Mouse (Mus musculus): ENCODE measurements around the gene Pdzd9. TPM values are rescaled to one million over a fixed set of nuclear protein-coding genes. Genes with fewer than 3 reads are reported as not detected.

Pdzd9 gene
- polyA plus RNA-seq, 1 experiment from 2014 or later = 0.60 TPM

DNA sequence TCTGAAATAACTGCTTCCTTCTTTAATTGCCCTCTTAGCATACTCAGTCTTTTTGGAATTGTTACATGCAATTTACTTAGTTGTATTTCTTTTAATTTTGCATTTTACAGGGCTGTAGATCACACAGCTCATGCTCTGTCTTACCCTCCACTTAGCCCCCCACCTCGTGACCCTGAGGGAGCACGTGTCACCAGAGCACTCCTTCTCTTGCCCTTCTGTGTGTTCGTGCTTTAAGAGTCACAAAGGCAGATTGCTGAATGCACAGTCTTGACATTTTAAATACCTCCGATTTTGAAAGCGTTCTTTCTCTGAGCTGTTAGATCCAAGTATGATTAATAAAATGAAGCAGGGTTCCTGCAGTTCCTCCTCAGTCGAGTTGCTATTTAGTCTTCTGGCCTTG lies 25.1 kb upstream of the Pdzd9 start:
- Histone ChIP-seq H3K27me3 (ENCODE audit: control insufficient read depth, insufficient read depth, low read length) (no peaks in the 10 kb centered on the region), H3K9me3 (ENCODE audit: control insufficient read depth, low read length) (no peaks in the 10 kb centered on the region), H3K4me2 (ENCODE audit: low read depth, low read length, severe bottlenecking) (no peak overlapping the region), H3K9ac (ENCODE audit: low read length) (no peak overlapping the region), H3K4me1 (replicated peaks; ENCODE audit: control insufficient read depth, insufficient read depth, low read length) (no peaks in the 10 kb centered on the region), H3K27ac (ENCODE audit: low read depth, low read length) (no peak overlapping the region), H3K4me3 (ENCODE audit: low read depth, low read length) (no peak overlapping the region), H3K36me3 (ENCODE audit: control insufficient read depth, insufficient read depth, low read length) (no peaks in the 10 kb centered on the region)
- ATAC-seq (replicated peaks; ENCODE audit: low FRiP score) (no peak), DNase-seq (ENCODE audit: low spot score) (no peak)
- WGBS = 36% methylated on average over 6 of the region's 6 CpGs

DNA sequence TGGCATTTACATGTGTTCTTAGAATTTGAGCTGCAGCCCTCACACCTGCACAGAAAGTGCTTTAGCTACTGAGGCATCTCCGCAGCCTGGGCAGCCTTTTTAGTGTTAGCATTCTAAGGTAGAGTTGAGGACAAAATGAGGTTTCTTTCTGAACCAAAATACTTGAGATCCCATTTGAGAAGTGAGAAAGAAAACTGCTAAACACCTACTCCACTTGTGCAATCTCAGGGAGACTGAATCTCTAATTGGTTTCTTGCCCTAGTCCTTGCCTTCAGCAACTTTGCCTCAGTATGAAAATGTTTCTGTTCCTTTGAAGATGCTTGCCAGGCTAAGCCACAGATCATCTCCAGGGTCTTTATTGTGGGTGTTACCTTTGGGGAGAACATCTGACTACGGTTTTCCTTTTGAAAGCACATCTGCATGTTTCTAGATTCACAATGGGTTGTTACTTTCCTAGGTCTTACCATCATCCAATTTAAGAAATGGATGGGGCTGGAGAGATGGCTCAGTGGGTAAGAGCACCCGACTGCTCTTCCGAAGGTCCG lies 23.8 kb upstream of the Pdzd9 start:
- Histone ChIP-seq H3K27ac (ENCODE audit: low read depth, low read length) (no peak overlapping the region), H3K27me3 (ENCODE audit: control insufficient read depth, insufficient read depth, low read length) (no peaks in the 10 kb centered on the region), H3K4me3 (ENCODE audit: low read depth, low read length) (no peak overlapping the region), H3K4me1 (replicated peaks; ENCODE audit: control insufficient read depth, insufficient read depth, low read length) (no peaks in the 10 kb centered on the region), H3K9me3 (ENCODE audit: control insufficient read depth, low read length) (no peaks in the 10 kb centered on the region), H3K36me3 (ENCODE audit: control insufficient read depth, insufficient read depth, low read length) (no peaks in the 10 kb centered on the region), H3K9ac (ENCODE audit: low read length) (no peak overlapping the region), H3K4me2 (ENCODE audit: low read depth, low read length, severe bottlenecking) (no peak overlapping the region)
- DNase-seq (ENCODE audit: low spot score) = no peak
- ATAC-seq (replicated peaks; ENCODE audit: low FRiP score) = no peak
- WGBS = 94% methylated on average over 5 of the region's 5 CpGs

DNA sequence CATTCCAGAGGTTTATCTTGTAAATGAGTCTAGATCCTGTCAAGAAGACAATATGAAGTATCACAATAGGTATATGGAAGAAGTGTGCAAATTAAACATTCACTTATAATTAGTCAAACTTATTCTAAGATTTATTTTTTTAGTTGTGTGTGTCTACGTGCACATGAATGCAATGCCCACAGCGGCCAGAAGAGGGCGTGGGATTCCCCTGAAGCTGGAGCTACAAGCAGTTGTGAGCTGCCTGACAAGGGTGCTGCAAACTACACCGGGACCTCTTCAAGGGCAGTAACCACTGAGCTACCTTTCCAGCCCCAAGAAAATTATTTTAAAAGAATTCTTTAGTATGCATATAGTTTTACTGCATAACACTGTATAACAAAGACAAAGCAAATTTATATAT lies 20.5 kb upstream of the Pdzd9 start:
- no peak overlapping the region for H3K9ac ChIP-seq (ENCODE audit: low read length)
- H3K4me2 ChIP-seq (ENCODE audit: low read depth, low read length, severe bottlenecking) = no peak overlapping the region
- H3K4me1 ChIP-seq (replicated peaks; ENCODE audit: control insufficient read depth, insufficient read depth, low read length) = no peaks in the 10 kb centered on the region
- peak; percentile 54 for DNase-seq (ENCODE audit: low spot score)
- 76% methylated on average over 4 of the region's 4 CpGs for WGBS
- H3K4me3 ChIP-seq (ENCODE audit: low read depth, low read length) = no peak overlapping the region
- no peak overlapping the region for H3K27ac ChIP-seq (ENCODE audit: low read depth, low read length)
- no peaks in the 10 kb centered on the region for H3K9me3 ChIP-seq (ENCODE audit: control insufficient read depth, low read length)
- ATAC-seq (replicated peaks; ENCODE audit: low FRiP score) = no peak
- no peaks in the 10 kb centered on the region for H3K36me3 ChIP-seq (ENCODE audit: control insufficient read depth, insufficient read depth, low read length)
- no peaks in the 10 kb centered on the region for H3K27me3 ChIP-seq (ENCODE audit: control insufficient read depth, insufficient read depth, low read length)

DNA sequence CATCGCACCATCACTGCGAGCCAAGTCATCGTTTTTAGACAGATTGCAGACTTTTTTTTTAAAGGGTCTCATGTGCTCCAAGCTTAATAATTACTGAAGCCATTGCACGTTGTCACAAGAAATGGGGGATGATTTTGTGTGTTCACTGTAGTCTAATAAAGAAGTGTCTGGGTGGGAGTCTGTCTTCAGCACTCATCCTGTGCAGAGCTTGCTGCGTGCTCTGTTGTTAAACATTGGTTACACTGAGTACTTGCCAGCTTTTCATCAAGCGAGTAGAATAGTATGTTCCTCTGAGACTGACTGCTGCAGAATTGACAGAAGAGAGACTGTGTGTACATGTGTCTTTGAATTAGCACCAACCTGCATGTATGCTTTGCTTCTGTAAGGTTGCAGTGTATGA lies 15.1 kb upstream of the Pdzd9 start:
- ATAC-seq (replicated peaks; ENCODE audit: low FRiP score) = no peak
- Histone ChIP-seq H3K4me2 (ENCODE audit: low read depth, low read length, severe bottlenecking) (no peak overlapping the region), H3K36me3 (ENCODE audit: control insufficient read depth, insufficient read depth, low read length) (no peaks in the 10 kb centered on the region), H3K4me3 (ENCODE audit: low read depth, low read length) (no peak overlapping the region), H3K9ac (ENCODE audit: low read length) (no peak overlapping the region), H3K27me3 (ENCODE audit: control insufficient read depth, insufficient read depth, low read length) (no peaks in the 10 kb centered on the region), H3K9me3 (ENCODE audit: control insufficient read depth, low read length) (no peaks in the 10 kb centered on the region), H3K27ac (ENCODE audit: low read depth, low read length) (no peak overlapping the region), H3K4me1 (replicated peaks; ENCODE audit: control insufficient read depth, insufficient read depth, low read length) (no peaks in the 10 kb centered on the region)
- no peak for DNase-seq (ENCODE audit: low spot score)
- WGBS = 94% methylated on average over 6 of the region's 6 CpGs

DNA sequence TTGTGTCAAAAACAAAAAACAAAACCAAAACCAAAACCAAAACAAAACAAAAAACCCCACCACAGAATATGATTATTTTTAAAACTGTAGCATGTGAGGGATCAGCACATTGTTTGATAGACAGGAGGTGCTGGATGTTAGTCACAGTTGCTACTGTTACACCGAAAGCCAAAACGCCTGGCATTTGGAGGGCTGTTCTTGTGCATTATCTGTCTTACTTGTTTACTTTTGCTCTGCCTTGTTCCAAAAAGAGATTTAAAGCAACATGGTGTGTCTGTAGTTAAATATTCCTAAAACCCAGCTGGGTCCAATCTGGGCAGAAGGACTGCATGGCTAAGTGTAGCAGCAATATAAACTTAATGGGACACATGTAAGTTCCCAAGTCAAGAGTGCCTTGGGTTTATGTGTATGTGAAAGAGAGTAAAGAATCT lies 14.6 kb upstream of the Pdzd9 start:
- Histone ChIP-seq H3K27me3 (ENCODE audit: control insufficient read depth, insufficient read depth, low read length) (no peaks in the 10 kb centered on the region), H3K36me3 (ENCODE audit: control insufficient read depth, insufficient read depth, low read length) (no peaks in the 10 kb centered on the region), H3K9ac (ENCODE audit: low read length) (no peak overlapping the region), H3K4me2 (ENCODE audit: low read depth, low read length, severe bottlenecking) (no peak overlapping the region), H3K27ac (ENCODE audit: low read depth, low read length) (no peak overlapping the region), H3K4me3 (ENCODE audit: low read depth, low read length) (no peak overlapping the region), H3K9me3 (ENCODE audit: control insufficient read depth, low read length) (no peaks in the 10 kb centered on the region), H3K4me1 (replicated peaks; ENCODE audit: control insufficient read depth, insufficient read depth, low read length) (no peaks in the 10 kb centered on the region)
- DNase-seq (ENCODE audit: low spot score) (no peak), ATAC-seq (replicated peaks; ENCODE audit: low FRiP score) (no peak)
- WGBS = 92% methylated on average over 2 of the region's 2 CpGs

DNA sequence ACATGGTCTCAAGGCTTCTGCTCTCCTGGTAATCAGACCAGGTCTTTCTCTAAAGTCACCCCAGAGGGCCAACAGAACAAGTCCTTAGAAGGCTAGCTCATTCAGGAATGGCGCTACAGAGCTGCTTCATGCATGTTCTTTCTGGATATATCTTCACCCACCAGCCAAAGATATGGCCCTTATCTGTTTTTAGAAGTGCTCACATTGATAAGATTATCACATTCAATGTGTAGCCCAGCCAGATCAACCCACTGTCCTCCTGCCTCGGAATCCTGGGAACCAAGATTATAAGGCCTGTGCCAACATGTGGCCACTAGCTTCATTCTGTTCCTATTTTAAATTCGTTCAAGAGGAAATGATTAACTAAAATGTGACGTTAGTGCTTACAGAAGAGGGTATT lies 11.9 kb upstream of the Pdzd9 start:
- H3K36me3 ChIP-seq (ENCODE audit: control insufficient read depth, insufficient read depth, low read length) = no peaks in the 10 kb centered on the region
- 0 out of 2 replicates have a peak, but pooled peaks cover 2% of the 10 kb centered on the region for H3K4me1 ChIP-seq (replicated peaks; ENCODE audit: control insufficient read depth, insufficient read depth, low read length)
- H3K9me3 ChIP-seq (ENCODE audit: control insufficient read depth, low read length) = no peaks in the 10 kb centered on the region
- no peak overlapping the region for H3K4me3 ChIP-seq (ENCODE audit: low read depth, low read length)
- H3K9ac ChIP-seq (ENCODE audit: low read length) = no peak overlapping the region
- 78% methylated on average over 4 of the region's 4 CpGs for WGBS
- no peak overlapping the region for H3K4me2 ChIP-seq (ENCODE audit: low read depth, low read length, severe bottlenecking)
- ATAC-seq (replicated peaks; ENCODE audit: low FRiP score) (no peak), DNase-seq (ENCODE audit: low spot score) (no peak)
- H3K27ac ChIP-seq (ENCODE audit: low read depth, low read length) = no peak overlapping the region
- H3K27me3 ChIP-seq (ENCODE audit: control insufficient read depth, insufficient read depth, low read length) = no peaks in the 10 kb centered on the region

DNA sequence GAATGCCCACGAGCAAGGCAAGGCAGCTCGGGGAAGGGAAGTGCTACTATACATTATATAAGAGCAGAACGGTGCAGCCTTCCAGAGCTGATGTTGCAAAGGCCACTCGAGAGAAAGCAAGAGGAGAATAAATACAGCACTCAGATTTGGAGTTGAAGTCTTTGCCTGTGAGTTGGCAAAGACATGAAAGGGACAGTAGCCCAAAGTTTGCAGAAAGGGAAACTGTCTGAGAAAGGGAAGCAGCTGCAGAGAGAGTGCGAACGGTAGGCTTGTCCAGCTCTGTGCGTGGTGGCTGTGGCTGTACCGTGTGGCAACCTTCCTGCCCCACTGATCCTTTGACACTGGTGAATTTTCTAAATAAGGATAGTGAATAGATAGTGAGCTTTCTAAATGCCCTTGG lies 8.9 kb upstream of the Pdzd9 start:
- no peak overlapping the region for H3K9ac ChIP-seq (ENCODE audit: low read length)
- 76% methylated on average over 8 of the region's 8 CpGs for WGBS

DNA sequence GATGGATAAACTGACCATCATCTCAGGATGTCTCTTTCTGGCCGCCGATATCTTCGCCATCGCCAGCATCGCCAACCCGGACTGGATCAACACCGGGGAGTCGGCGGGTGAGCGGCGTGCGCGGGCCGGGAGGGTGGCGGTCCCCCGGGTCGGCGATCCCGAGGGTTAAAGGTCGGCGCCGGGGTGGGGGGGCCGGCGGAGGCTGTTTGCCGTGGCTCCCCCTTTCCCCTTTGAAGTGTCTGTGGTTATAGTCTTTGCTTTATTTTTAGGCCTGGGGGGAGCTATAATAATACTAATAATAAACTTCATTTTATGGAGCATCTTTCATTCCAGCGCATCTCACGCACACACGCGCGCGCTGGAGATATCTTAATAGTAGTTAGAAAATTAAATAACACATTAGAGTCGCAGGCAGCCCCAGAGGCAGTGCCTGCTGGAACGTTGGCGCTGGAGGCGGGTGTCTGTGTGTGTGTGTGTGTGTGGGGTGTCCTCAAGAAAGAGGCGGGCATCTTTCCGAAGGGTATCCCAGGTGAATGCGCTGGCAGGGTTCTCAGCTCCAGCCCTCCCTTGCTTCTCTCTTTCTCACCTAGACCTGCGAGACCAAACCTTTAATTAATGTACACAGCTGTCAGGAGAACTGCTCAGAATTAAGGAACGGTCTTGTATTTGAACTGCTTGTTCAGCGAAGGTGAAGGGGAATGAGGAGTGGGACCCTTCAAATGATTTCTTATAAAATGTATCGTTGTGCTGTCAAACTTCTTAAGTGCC lies 7.8 kb upstream of the Pdzd9 start:
- no peaks in the 10 kb centered on the region for H3K27me3 ChIP-seq (ENCODE audit: control insufficient read depth, insufficient read depth, low read length)
- H3K9ac ChIP-seq (ENCODE audit: low read length) = peak overlapping the region; percentile 91
- peak overlapping the region; percentile 87 for H3K4me3 ChIP-seq (ENCODE audit: low read depth, low read length)
- H3K9me3 ChIP-seq (ENCODE audit: control insufficient read depth, low read length) = no peaks in the 10 kb centered on the region
- 0 out of 2 replicates have a peak overlapping the region, but pooled peaks have one; percentile 41 for H3K27ac ChIP-seq (ENCODE audit: low read depth, low read length)
- no peaks in the 10 kb centered on the region for H3K36me3 ChIP-seq (ENCODE audit: control insufficient read depth, insufficient read depth, low read length)
- 0 out of 2 replicates have a peak, but pooled peaks cover 2% of the 10 kb centered on the region for H3K4me1 ChIP-seq (replicated peaks; ENCODE audit: control insufficient read depth, insufficient read depth, low read length)
- peak; percentile 54 for ATAC-seq (replicated peaks; ENCODE audit: low FRiP score)
- peak overlapping the region; percentile 80 for H3K4me2 ChIP-seq (ENCODE audit: low read depth, low read length, severe bottlenecking)
- peak; percentile 56 for DNase-seq (ENCODE audit: low spot score)
- WGBS = 3% methylated on average over 42 of the region's 42 CpGs

More for the DNA sequence above, 8.9 kb upstream of the Pdzd9 start:
- Histone ChIP-seq H3K4me1 (replicated peaks; ENCODE audit: control insufficient read depth, insufficient read depth, low read length) (0 out of 2 replicates have a peak, but pooled peaks cover 2% of the 10 kb centered on the region), H3K27me3 (ENCODE audit: control insufficient read depth, insufficient read depth, low read length) (no peaks in the 10 kb centered on the region), H3K36me3 (ENCODE audit: control insufficient read depth, insufficient read depth, low read length) (no peaks in the 10 kb centered on the region), H3K9me3 (ENCODE audit: control insufficient read depth, low read length) (no peaks in the 10 kb centered on the region), H3K4me3 (ENCODE audit: low read depth, low read length) (no peak overlapping the region; the same call in 1 of the 2 replicates), H3K4me2 (ENCODE audit: low read depth, low read length, severe bottlenecking) (peak overlapping the region; percentile 80; the same call in 1 of the 2 replicates), H3K27ac (ENCODE audit: low read depth, low read length) (no peak overlapping the region)
- DNase-seq (ENCODE audit: low spot score) (no peak), ATAC-seq (replicated peaks; ENCODE audit: low FRiP score) (no peak)

All from forebrain, embryonic 11.5 days (tissue).